Mouse (Mus musculus) thymus, adult 2 months (tissue): ENCODE measurements around the gene Clasp1.

ENCODE experiments used
- CTCF ChIP-seq: fragments of 200-500 bp; IDR thresholded peaks from 2 replicates; pipeline ENCODE4 v1.5.1; 2012; ENCODE audit warnings: mild to moderate bottlenecking, control low read depth, low read length, moderate library complexity, borderline replicate concordance; ENCODE audit not compliant: control insufficient read depth, poor library complexity, insufficient read depth; ENCODE audit errors: extremely low read depth
- POLR2A ChIP-seq: fragments of 200-500 bp; IDR thresholded peaks from 2 replicates; pipeline ENCODE4 v1.6.1; 2012; ENCODE audit warnings: mild to moderate bottlenecking, low read length, control low read depth, moderate library complexity; ENCODE audit not compliant: control insufficient read depth, poor library complexity, insufficient read depth; ENCODE audit errors: extremely low read depth

DNA sequence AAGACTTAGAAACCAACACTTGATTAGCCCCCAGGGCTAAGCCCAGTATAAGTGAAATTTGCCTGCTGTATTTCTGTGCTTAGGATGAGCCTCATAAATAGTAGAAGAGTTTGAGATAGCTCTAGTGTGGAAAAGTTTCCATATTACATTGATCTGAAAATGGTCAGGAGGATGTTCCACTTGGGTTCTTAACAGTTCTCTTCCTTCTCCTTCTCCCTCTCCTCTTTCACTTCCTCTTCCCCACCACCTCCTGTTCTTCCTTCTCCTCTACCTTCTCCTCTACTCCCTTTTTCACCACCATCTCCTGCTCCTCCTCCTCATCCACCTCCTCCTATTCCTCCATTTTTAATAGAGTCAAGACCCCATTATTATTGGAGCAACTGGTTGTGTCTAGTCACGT lies 59.4 kb downstream of the Clasp1 start:
- no peak for TF ChIP-seq CTCF
- TF ChIP-seq POLR2A, result no peak
